Mouse (Mus musculus) lung, embryonic 14.5 days (tissue): ENCODE data around the gene Cd37. TPM values are rescaled to one million over a fixed set of nuclear protein-coding genes. Genes with fewer than 3 reads are reported as not detected.

ENCODE experiments used
- ATAC-seq: fragments of 200-750 bp; cut with Nextera tagmentation; 2 replicates; pipeline ENCODE4 v1.8.0; 2017; ENCODE audit warnings: mild to moderate bottlenecking, moderate TSS enrichment, moderate library complexity; ENCODE audit not compliant: insufficient read depth
- DNase-seq: peaks from one replicate; pipeline ENCODE4 v3.0.0-alpha.2; 2015
- H3K27ac ChIP-seq: fragments of 300-500 bp; sonication (generic); 2 replicates; pipeline ENCODE4 v1.5.1; 2014; ENCODE audit warnings: low read depth, mild to moderate bottlenecking, moderate library complexity
- H3K27me3 ChIP-seq: fragments of 300-500 bp; sonication (generic); 2 replicates; pipeline ENCODE4 v1.6.1; 2014; ENCODE audit warnings: low read length, control low read depth; ENCODE audit not compliant: insufficient read depth
- H3K36me3 ChIP-seq: fragments of 300-500 bp; sonication (generic); 2 replicates; pipeline ENCODE4 v1.6.1; 2014; ENCODE audit warnings: control low read depth; ENCODE audit not compliant: insufficient read depth
- H3K4me1 ChIP-seq: fragments of 300-500 bp; sonication (generic); 2 replicates; pipeline ENCODE4 v1.6.1; 2014; ENCODE audit warnings: antibody characterized with exemption, control low read depth; ENCODE audit not compliant: insufficient read depth
- H3K4me2 ChIP-seq: fragments of 300-500 bp; sonication (generic); 2 replicates; pipeline ENCODE4 v1.6.1; 2014; ENCODE audit warnings: mild to moderate bottlenecking
- H3K4me3 ChIP-seq: fragments of 300-500 bp; sonication (generic); 2 replicates; pipeline ENCODE4 v1.5.1; 2014; ENCODE audit warnings: low read depth, low read length
- H3K9ac ChIP-seq: fragments of 300-500 bp; sonication (generic); 2 replicates; pipeline ENCODE4 v1.6.1; 2014
- H3K9me3 ChIP-seq: fragments of 300-500 bp; sonication (generic); 2 replicates; pipeline ENCODE4 v1.6.1; 2016; ENCODE audit warnings: low read depth, low read length, control low read depth
- CTCF ChIP-seq: IDR thresholded peaks from 2 replicates; pipeline ENCODE4 v1.5.1; 2016; ENCODE audit warnings: antibody characterized with exemption, low read depth
- WGBS: fragments of 180-500 bp; shearing (Covaris S2); extraction: QIAGEN DNeasy Blood & Tissue Kit; methylation state at CpG from one replicate; pipeline ENCODE4 v1.1.7; 2014; 5-methylcytosine and 5-hydroxymethylcytosine counted together
- polyA plus RNA-seq: library from polyadenylated mRNA; unstranded; fragments of >200 nt; fragmentation: Nextera tagmentation; extraction: Ambion mirVana; gene quantifications from 2 replicates; pipeline ENCODE4 v1.2.1, GENCODE M21; 2014

Cd37 gene
- polyA plus RNA-seq, 1 experiment from 2014 or later, result 2.1 TPM

- H3K27ac ChIP-seq, result no peak overlapping the region
- no peaks in the 10 kb centered on the region for H3K9me3 ChIP-seq
- no peak overlapping the region for H3K4me2 ChIP-seq
- ATAC-seq (no peak), DNase-seq (no peak)
- TF ChIP-seq CTCF, result no peak
- WGBS, result 72% methylated on average over 11 of the region's 11 CpGs
- H3K9ac ChIP-seq, result no peak overlapping the region
- no peak overlapping the region for H3K4me3 ChIP-seq
- H3K4me1 ChIP-seq, result no peaks in the 10 kb centered on the region
- H3K36me3 ChIP-seq, result no peaks in the 10 kb centered on the region
- no peaks in the 10 kb centered on the region for H3K27me3 ChIP-seq
These were observed 40.0 kb downstream of the Cd37 start for GRCm38 (mm10) chr7:45198961-45199360.

GRCm38 (mm10) chr7:45198435-45198834, 40.5 kb downstream of the Cd37 start:
- Histone ChIP-seq H3K27me3 (no peaks in the 10 kb centered on the region), H3K4me2 (no peak overlapping the region), H3K27ac (no peak overlapping the region), H3K9me3 (no peaks in the 10 kb centered on the region), H3K9ac (no peak overlapping the region), H3K4me3 (no peak overlapping the region), H3K36me3 (no peaks in the 10 kb centered on the region), H3K4me1 (no peaks in the 10 kb centered on the region)
- 10% methylated on average over 5 of the region's 5 CpGs for WGBS
- DNase-seq (peak; percentile 87), ATAC-seq (peak; percentile 32; the same call in 1 of the 2 replicates)
- TF ChIP-seq CTCF, result peak; percentile 89

- 61% methylated on average over 5 of the region's 5 CpGs for WGBS
- H3K9me3 ChIP-seq, result no peaks in the 10 kb centered on the region
- DNase-seq, result no peak
These were observed 41.9 kb downstream of the Cd37 start for GRCm38 (mm10) chr7:45196994-45197393.

GRCm38 (mm10) chr7:45196176-45196535, 42.8 kb downstream of the Cd37 start:
- H3K27ac ChIP-seq, result no peak overlapping the region
- H3K9me3 ChIP-seq, result no peaks in the 10 kb centered on the region
- no peaks in the 10 kb centered on the region for H3K27me3 ChIP-seq
- DNase-seq (no peak), ATAC-seq (no peak)
- no peak overlapping the region for H3K4me3 ChIP-seq
- H3K36me3 ChIP-seq, result no peaks in the 10 kb centered on the region
- H3K4me2 ChIP-seq, result no peak overlapping the region
- TF ChIP-seq CTCF, result no peak
- H3K9ac ChIP-seq, result no peak overlapping the region
- no peaks in the 10 kb centered on the region for H3K4me1 ChIP-seq
- 76% methylated on average over 4 of the region's 4 CpGs for WGBS

More at GRCm38 (mm10) chr7:45196994-45197393, 41.9 kb downstream of the Cd37 start:
- H3K9ac ChIP-seq, result no peak overlapping the region
- no peaks in the 10 kb centered on the region for H3K27me3 ChIP-seq
- H3K27ac ChIP-seq, result no peak overlapping the region
- no peak for TF ChIP-seq CTCF
- no peaks in the 10 kb centered on the region for H3K4me1 ChIP-seq
- ATAC-seq, result no peak
- H3K4me3 ChIP-seq, result no peak overlapping the region
- H3K4me2 ChIP-seq, result no peak overlapping the region
- no peaks in the 10 kb centered on the region for H3K36me3 ChIP-seq

GRCm38 (mm10) chr7:45195341-45196175, 43.4 kb downstream of the Cd37 start:
- Histone ChIP-seq H3K9ac (no peak overlapping the region), H3K4me2 (no peak overlapping the region), H3K27me3 (no peaks in the 10 kb centered on the region), H3K36me3 (no peaks in the 10 kb centered on the region), H3K9me3 (no peaks in the 10 kb centered on the region), H3K4me3 (no peak overlapping the region), H3K4me1 (no peaks in the 10 kb centered on the region), H3K27ac (no peak overlapping the region)
- no peak for TF ChIP-seq CTCF
- 47% methylated on average over 13 of the region's 13 CpGs for WGBS
- DNase-seq, result no peak
- no peak for ATAC-seq

- H3K27me3 ChIP-seq, result 0 out of 2 replicates have a peak, but pooled peaks cover 4% of the 10 kb centered on the region
- ATAC-seq, result no peak
- TF ChIP-seq CTCF, result no peak
These were observed 44.8 kb downstream of the Cd37 start for GRCm38 (mm10) chr7:45193871-45194785.

GRCm38 (mm10) chr7:45193406-45193805, 45.5 kb downstream of the Cd37 start:
- H3K27me3 ChIP-seq, result peaks cover 9% of the 10 kb centered on the region; the same call in 1 of the 2 replicates

More at GRCm38 (mm10) chr7:45193871-45194785, 44.8 kb downstream of the Cd37 start:
- no peak overlapping the region for H3K4me2 ChIP-seq
- H3K9ac ChIP-seq, result no peak overlapping the region
- H3K27ac ChIP-seq, result no peak overlapping the region
- no peaks in the 10 kb centered on the region for H3K36me3 ChIP-seq
- no peak for DNase-seq
- WGBS, result 70% methylated on average over 17 of the region's 17 CpGs
- no peak overlapping the region for H3K4me3 ChIP-seq
- H3K9me3 ChIP-seq, result no peaks in the 10 kb centered on the region
- H3K4me1 ChIP-seq, result no peaks in the 10 kb centered on the region

More at GRCm38 (mm10) chr7:45193406-45193805, 45.5 kb downstream of the Cd37 start:
- no peak overlapping the region for H3K4me3 ChIP-seq
- no peak overlapping the region for H3K4me2 ChIP-seq
- H3K9ac ChIP-seq, result no peak overlapping the region
- H3K9me3 ChIP-seq, result no peaks in the 10 kb centered on the region
- H3K36me3 ChIP-seq, result no peaks in the 10 kb centered on the region
- H3K4me1 ChIP-seq, result no peaks in the 10 kb centered on the region
- DNase-seq (no peak), ATAC-seq (no peak)
- H3K27ac ChIP-seq, result no peak overlapping the region
- 59% methylated on average over 5 of the region's 5 CpGs for WGBS
- TF ChIP-seq CTCF, result 0 out of 2 replicates have a peak, but pooled peaks have one; percentile 15
